Mouse (Mus musculus): Measurements from ENCODE around the gene Slc22a3. TPM values are rescaled to one million over a fixed set of nuclear protein-coding genes. Genes with fewer than 3 reads are reported as not detected.

The Slc22a3 gene
- total RNA-seq, 2 experiments from 2014 or later: 5.2 to 5.3 TPM

GRCm38 (mm10) chr17:12416250-12416895 lies 91.1 kb downstream of the Slc22a3 start:
- intact Hi-C loops (cut with DNase I): loop anchor here (1.0 to 10.0 kb wide), 4 partner anchors 244 to 578 kb away; partner anchors contain the start of genes Mas1 and Wtap

DNA sequence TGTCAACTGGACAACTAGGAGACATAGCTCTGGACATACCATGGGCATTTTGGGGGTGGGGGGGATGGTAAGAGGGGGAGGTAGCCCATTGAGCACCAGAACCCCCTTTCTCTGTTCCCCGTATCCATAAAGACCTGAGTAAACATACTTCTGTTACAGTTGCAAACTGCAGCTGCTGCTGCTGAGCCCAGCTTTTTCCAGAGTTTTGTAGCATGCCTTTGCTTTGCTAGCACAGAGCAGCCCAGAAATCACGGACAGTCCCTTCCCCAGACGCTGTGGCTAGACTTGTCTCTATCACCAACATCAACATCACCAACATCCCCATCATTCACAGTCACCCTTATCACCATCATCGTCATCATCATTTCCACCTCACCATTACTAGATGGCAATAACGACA lies 91.8 kb downstream of the Slc22a3 start:
- DNase-seq (ENCODE audit: low spot score in 2 of 2): no peak
- intact Hi-C loops (cut with DNase I): loop anchor here (1.0 to 10.0 kb wide), 4 partner anchors 245 to 579 kb away; partner anchors contain the start of genes Mas1 and Wtap

More at GRCm38 (mm10) chr17:12416250-12416895, 91.1 kb downstream of the Slc22a3 start:
- peak; percentile 73 to 89 for DNase-seq (ENCODE audit: low spot score in 2 of 2)

- no peak for DNase-seq (ENCODE audit: low spot score in 2 of 2)
- intact Hi-C loops (cut with DNase I): loop anchor here (10.0 kb wide), 2 partner anchors 450 to 580 kb away; partner anchors contain the start of genes Mas1 and Wtap
Observed at GRCm38 (mm10) chr17:12415031-12415735, 92.3 kb downstream of the Slc22a3 start.

- intact Hi-C loops (cut with DNase I): loop anchor here (5.0 to 10.0 kb wide), 3 partner anchors 119 to 582 kb away; partner anchors contain the start of genes Mas1 and Wtap
Observed at GRCm38 (mm10) chr17:12412891-12413237, 94.6 kb downstream of the Slc22a3 start.

GRCm38 (mm10) chr17:12412181-12412890 lies 95.2 kb downstream of the Slc22a3 start:
- intact Hi-C loops (cut with DNase I): loop anchor here (5.0 to 10.0 kb wide), 3 partner anchors 120 to 582 kb away; partner anchors contain the start of genes Mas1 and Wtap
- DNase-seq (ENCODE audit: low spot score in 2 of 2): no peak

More at GRCm38 (mm10) chr17:12412891-12413237, 94.6 kb downstream of the Slc22a3 start:
- no peak for DNase-seq (ENCODE audit: low spot score in 2 of 2)

DNA sequence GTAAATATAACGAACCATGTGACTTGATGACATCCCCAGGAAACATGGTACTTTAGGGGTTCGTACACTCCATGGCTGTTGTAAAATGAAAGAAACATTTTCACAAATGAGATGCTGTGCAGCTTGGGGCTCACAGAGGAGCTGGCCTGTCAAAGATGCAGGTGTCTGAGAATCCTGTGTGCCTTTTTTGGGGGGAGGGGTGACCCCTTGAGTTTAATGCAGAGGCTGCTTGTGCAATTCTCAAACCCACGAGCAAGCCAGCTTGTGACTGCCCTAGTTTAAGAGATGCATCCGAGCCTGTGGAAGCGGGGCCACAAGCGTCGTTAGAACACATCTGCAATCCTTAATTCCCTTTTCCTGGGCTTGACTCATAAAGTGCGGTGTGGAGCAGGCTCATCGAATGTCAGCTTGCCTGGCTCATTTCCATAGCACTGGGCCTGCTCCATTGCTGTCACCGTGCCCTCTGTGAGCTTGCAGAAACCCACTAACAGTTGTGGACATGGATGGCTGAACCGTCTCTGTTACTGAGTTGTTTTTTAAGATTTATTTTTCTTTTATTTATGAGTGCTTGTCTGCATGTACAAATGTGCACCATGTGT lies 98.1 kb downstream of the Slc22a3 start:
- DNase-seq (ENCODE audit: low spot score in 2 of 2): no peak
- intact Hi-C loops (cut with DNase I): no loop called here

DNA sequence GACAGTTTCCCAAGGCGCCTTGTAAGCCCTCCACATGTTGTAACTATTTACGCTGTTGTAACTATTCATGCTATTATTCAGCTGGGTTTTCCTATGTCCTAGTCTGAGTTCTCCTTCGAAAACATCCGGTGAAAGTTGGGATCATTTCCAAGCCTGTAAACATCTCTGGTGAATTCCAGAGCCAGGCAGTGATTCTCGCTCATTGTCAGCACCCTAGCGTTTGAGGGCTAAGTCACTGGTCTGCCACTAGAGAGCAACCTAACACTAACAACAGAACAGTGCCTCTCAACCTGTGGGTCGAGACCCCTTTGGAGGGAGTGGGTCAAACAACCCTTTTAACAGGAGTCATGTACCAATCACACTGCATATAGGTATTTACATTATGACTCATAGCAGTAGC lies 104.1 kb downstream of the Slc22a3 start:
- no peak for DNase-seq (ENCODE audit: low spot score in 2 of 2)
- intact Hi-C loops (cut with DNase I): no loop called here

- no peak for DNase-seq (ENCODE audit: low spot score in 2 of 2)
- intact Hi-C loops (cut with DNase I): no loop called here
Observed at GRCm38 (mm10) chr17:12396163-12396677, 111.3 kb downstream of the Slc22a3 start.

DNA sequence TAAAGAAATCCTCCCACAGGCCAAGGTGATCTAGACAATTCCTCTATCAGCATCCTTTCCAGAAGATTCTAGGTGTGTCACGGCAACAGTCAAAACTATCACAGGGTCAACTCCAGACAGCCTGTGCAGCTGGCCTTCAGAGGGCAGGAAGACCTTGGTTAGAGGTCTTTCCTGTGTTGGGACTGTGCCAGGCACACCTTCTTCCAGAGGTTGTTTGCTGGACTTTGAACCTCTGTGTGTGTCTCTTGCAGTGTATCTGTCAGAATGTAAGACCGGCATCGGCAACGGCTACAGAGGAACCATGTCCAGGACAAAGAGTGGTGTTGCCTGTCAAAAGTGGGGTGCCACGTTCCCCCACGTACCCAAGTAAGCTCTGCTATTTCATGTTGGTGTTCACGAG lies 119.3 kb downstream of the Slc22a3 start:
- no peak for DNase-seq (ENCODE audit: low spot score in 2 of 2)
- intact Hi-C loops (cut with DNase I): no loop called here

- no peak for DNase-seq (ENCODE audit: low spot score in 2 of 2)
- intact Hi-C loops (cut with DNase I): no loop called here
Observed at GRCm38 (mm10) chr17:12387781-12388180, 119.7 kb downstream of the Slc22a3 start.

DNA sequence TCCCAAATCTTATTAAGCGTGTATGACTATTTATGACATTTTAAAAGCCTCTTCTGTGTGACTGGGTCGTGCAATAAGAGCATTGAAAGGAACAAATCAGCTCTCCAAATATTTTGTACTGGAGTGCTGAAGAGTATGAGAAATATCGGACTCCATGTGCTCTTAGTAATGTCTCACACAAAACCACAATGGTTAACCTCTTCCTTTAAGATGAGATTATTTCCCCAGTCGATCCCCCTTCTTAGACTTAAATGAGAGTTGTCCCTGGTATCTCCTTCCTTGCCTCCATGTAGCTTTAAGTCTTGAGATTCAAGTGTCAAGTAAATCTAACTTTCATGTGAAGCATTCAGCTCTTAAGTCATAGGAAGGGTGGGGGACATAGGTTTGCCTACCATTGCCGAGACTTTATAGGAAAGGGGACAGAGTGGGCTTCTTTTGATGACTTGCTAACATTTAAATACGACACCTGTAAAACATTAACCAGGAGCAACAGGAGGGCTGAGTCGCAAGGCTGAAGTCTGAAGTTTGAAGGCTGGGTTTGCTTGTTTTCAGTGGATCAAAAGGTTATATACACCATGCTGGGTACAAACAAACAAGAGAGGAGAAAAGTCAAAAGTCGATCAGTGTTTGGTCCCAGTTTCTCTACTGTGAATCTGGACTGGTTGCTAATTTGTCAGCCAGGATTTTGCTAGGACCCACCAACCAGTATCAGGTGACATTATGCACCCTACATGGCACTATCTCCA lies 122.3 kb downstream of the Slc22a3 start:
- DNase-seq (ENCODE audit: low spot score in 2 of 2): no peak
- intact Hi-C loops (cut with DNase I): no loop called here

GRCm38 (mm10) chr17:12382531-12382930 lies 125.0 kb downstream of the Slc22a3 start:
- intact Hi-C loops (cut with DNase I): no loop called here
- no peak for DNase-seq (ENCODE audit: low spot score in 2 of 2)

DNA sequence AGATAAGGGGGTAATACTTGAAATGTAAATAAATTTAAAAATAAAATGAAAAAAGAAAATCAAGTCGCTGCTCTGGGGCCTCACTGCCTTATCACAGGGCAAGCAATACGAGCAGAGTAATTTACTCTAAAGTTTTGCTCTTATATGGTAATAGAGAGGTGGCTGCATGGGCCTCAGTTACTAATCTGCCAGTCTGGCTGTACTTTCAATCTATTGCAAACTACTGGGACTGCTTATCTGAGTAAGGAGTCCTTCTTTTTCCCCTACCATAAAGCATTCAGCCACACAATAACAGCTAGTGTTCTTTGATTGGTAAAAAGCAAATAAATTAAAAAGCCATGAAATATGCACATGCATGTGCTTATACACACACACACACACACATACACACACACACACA lies 125.9 kb downstream of the Slc22a3 start:
- intact Hi-C loops (cut with DNase I): no loop called here
- DNase-seq (ENCODE audit: low spot score in 2 of 2): no peak

- intact Hi-C loops (cut with DNase I): no loop called here
- no peak for DNase-seq (ENCODE audit: low spot score in 2 of 2)
Observed at GRCm38 (mm10) chr17:12380287-12380686, 127.2 kb downstream of the Slc22a3 start.

DNA sequence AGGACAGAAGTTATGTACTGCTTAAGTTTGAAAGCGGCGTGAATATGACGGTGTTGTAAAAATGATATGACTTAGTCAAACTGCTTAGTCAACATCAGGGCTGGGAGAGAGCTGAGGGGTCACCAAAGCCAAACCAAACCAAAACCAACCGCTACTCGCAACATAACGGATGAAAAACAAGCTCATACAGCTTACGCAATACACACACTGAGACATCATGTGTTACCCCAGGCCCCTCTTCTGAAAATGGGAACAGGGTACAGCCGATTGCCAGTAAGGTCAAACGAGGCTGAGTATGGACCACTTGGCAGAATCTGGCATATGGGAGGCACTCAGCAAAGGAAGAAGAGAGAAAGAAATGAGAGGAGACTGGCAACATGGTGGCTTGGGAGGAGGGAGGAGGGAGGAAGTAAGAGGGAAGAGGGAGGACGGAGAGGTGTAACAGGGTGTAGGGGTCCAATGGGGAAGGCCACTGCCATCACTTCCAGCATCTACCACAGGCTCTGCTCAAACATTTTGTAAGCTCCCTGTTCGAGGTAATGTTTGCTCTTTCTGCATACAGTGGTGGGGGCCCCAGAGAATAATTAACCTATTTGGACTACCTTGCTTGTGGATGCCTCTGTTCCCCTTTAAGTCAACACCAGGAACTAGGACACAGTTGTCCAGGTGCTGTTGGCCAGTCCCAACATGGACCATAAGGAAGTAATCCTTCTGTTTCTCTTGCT lies 129.4 kb downstream of the Slc22a3 start, which contains the start of gene Plg:
Gene Plg, plus strand, starts transcription at position 628 of the 725 bp plus-strand sequence.
- DNase-seq (ENCODE audit: low spot score in 2 of 2): no peak
- intact Hi-C loops (cut with DNase I): no loop called here

DNA sequence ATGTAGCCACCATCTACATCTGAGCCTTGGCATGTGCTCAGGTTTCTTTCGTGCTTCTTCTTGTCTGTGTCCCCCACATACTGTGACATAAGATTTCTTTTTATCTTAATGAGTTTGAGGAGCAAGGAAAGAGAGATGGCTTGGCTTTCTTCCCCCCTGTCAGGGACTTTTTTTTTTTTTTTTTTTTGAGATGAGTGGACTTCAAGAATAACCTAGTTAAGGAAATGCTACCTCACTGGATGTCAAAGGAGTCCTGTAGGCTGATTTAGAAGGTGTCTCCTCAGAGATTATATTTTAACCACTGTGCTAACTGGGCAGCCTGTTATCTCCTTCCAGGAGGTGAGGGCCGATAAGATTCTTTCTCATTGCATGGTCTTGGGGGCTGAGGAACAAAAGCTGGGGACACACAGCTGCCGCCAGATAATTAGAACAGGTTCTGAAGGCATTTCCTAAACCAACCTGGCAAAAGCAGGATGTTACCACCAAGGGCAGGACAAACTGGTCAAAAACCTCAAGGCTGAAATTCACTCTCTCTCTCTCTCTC lies 133.8 kb downstream of the Slc22a3 start:
- intact Hi-C loops (cut with DNase I): no loop called here
- DNase-seq (ENCODE audit: low spot score in 2 of 2): no peak

DNA sequence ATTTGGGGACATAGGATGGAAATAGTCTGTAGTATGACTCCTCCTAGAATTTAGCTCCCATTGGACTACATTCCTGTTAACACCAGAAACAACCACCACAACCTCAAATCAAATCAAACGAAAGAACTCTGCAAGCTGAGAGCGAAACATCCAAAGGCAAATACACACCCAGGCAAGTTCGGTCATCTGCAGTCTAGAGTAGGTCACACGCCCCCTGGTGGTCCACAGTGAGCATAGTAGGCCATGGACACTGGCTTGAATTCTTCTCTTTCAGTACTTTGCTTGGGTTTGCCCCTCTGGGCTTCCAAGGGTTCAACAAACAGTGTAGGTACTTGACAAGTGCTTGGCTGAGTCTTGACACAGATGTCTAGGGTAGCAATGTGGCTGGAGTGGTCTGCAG lies 135.5 kb downstream of the Slc22a3 start:
- peak; percentile 76 to 80 for DNase-seq (ENCODE audit: low spot score in 2 of 2)
- intact Hi-C loops (cut with DNase I): no loop called here

Measured in left cerebral cortex, postnatal 14 days (tissue).